Mouse (Mus musculus) CH12.LX (cell line): ENCODE data around the gene Erc1. TPM values are rescaled to one million over a fixed set of nuclear protein-coding genes. Genes with fewer than 3 reads are reported as not detected.

Source experiments
- DNase-seq: peaks from one replicate; pipeline ENCODE4 v3.0.0-alpha.2; 2013; ENCODE audit errors: extremely low read depth
- H3K27ac ChIP-seq: 2 replicates; pipeline ENCODE4 v1.5.1; 2012; ENCODE audit warnings: low read depth, mild to moderate bottlenecking, control low read depth, moderate library complexity; ENCODE audit not compliant: insufficient read depth
- H3K27me3 ChIP-seq: replicated peaks from 2 replicates; pipeline ENCODE3; 2012; ENCODE audit warnings: inconsistent platforms
- H3K36me3 ChIP-seq, 2 experiments: replicated peaks in 1 of 2; 2 replicates each; pipeline versions ENCODE3 to v1.6.1; 2012; ENCODE audit warnings: inconsistent platforms in 1 of 2, low read length in 1 of 2, mild to moderate bottlenecking in 1 of 2, mixed read lengths in 1 of 2, moderate library complexity in 1 of 2; ENCODE audit not compliant: control insufficient read depth in 1 of 2, insufficient read depth in 1 of 2
- H3K4me1 ChIP-seq, 2 experiments: 2 replicates each; pipeline ENCODE4 v1.6.1; 2012; ENCODE audit warnings: inconsistent platforms in 1 of 2, moderate library complexity in 1 of 2; ENCODE audit not compliant: insufficient read depth in 2 of 2, control insufficient read depth in 1 of 2
- H3K4me2 ChIP-seq: 2 replicates; pipeline ENCODE4 v1.6.1; 2012; ENCODE audit warnings: low read depth, mild to moderate bottlenecking, control low read depth; ENCODE audit not compliant: poor library complexity, insufficient read depth, severe bottlenecking
- H3K4me3 ChIP-seq, 3 experiments: fragments of 150-350 bp in 1 of 3; sonication (generic) in 1 of 3; replicated peaks in 1 of 3; 2 replicates each; pipeline versions ENCODE3 to v1.5.1; 2011 to 2012; ENCODE audit warnings: low read depth in 2 of 3, low read length in 2 of 3, mild to moderate bottlenecking in 2 of 3, moderate library complexity in 2 of 3, control low read depth in 1 of 3, improper control_type of control experiment in 1 of 3, inconsistent platforms in 1 of 3, mixed read lengths in 1 of 3; ENCODE audit not compliant: poor library complexity in 1 of 3
- H3K79me2 ChIP-seq: replicated peaks from 2 replicates; pipeline ENCODE4 v1.6.1; 2012; ENCODE audit warnings: mild to moderate bottlenecking, moderate library complexity; ENCODE audit not compliant: control insufficient read depth, poor library complexity, insufficient read depth, severe bottlenecking; ENCODE audit errors: extremely low read depth
- H3K9ac ChIP-seq: 2 replicates; pipeline ENCODE4 v1.6.1; 2012; ENCODE audit warnings: low read depth, mild to moderate bottlenecking, control low read depth, moderate library complexity; ENCODE audit not compliant: insufficient read depth
- H3K9me3 ChIP-seq: replicated peaks from 2 replicates; pipeline ENCODE3; 2012; ENCODE audit warnings: low read length, inconsistent platforms, mixed read lengths
- CTCF ChIP-seq, 2 experiments: IDR thresholded peaks in 1 of 2; conservative IDR thresholded peaks in 1 of 2; 2 replicates each; pipeline ENCODE4 v1.5.1; 2011 to 2012; ENCODE audit warnings: low read depth in 2 of 2, low read length in 2 of 2, improper control_type of control experiment in 1 of 2, inconsistent platforms in 1 of 2, mild to moderate bottlenecking in 1 of 2, moderate library complexity in 1 of 2
- ELF1 ChIP-seq: IDR thresholded peaks from 2 replicates; pipeline ENCODE4 v1.6.1; 2014; ENCODE audit warnings: low read depth, mild to moderate bottlenecking, inconsistent platforms, low read length, improper control_type of control experiment
- EP300 ChIP-seq: IDR thresholded peaks from 2 replicates; pipeline ENCODE4 v1.6.1; 2011; ENCODE audit warnings: low read length, improper control_type of control experiment
- ETS1 ChIP-seq: conservative IDR thresholded peaks from 2 replicates; pipeline ENCODE4 v1.6.1; 2012; ENCODE audit warnings: low read depth, mild to moderate bottlenecking, inconsistent platforms, low read length, improper control_type of control experiment, moderate library complexity
- IRF4 ChIP-seq: IDR thresholded peaks from 2 replicates; pipeline ENCODE4 v1.6.1; 2014; ENCODE audit warnings: low read depth, mild to moderate bottlenecking, inconsistent platforms, low read length, improper control_type of control experiment
- JUN ChIP-seq: IDR thresholded peaks from 2 replicates; pipeline ENCODE4 v1.6.1; 2011; ENCODE audit warnings: low read depth, mild to moderate bottlenecking, low read length, improper control_type of control experiment, moderate library complexity; ENCODE audit not compliant: insufficient read depth
- MAFK ChIP-seq: IDR thresholded peaks from 2 replicates; pipeline ENCODE4 v1.6.1; 2011; ENCODE audit warnings: low read length, improper control_type of control experiment; ENCODE audit not compliant: insufficient replicate concordance
- MAX ChIP-seq: IDR thresholded peaks from 2 replicates; pipeline ENCODE4 v1.6.1; 2011; ENCODE audit warnings: low read length, improper control_type of control experiment
- MAZ ChIP-seq: IDR thresholded peaks from 2 replicates; pipeline ENCODE4 v1.6.1; 2012; ENCODE audit warnings: low read depth, mild to moderate bottlenecking, inconsistent platforms, low read length, improper control_type of control experiment, moderate library complexity
- MEF2A ChIP-seq: IDR thresholded peaks from 2 replicates; pipeline ENCODE4 v1.6.1; 2014; ENCODE audit warnings: low read depth, mild to moderate bottlenecking, inconsistent platforms, low read length, improper control_type of control experiment, borderline replicate concordance
- NELFE ChIP-seq: IDR thresholded peaks from 2 replicates; pipeline ENCODE4 v1.6.1; 2011; ENCODE audit warnings: low read depth, low read length, improper control_type of control experiment
- PAX5 ChIP-seq: IDR thresholded peaks from 2 replicates; pipeline ENCODE4 v1.6.1; 2012; ENCODE audit warnings: low read length, inconsistent platforms, mixed read lengths
- POLR2A ChIP-seq: IDR thresholded peaks from 2 replicates; pipeline ENCODE4 v1.6.1; 2011; ENCODE audit warnings: low read depth, mild to moderate bottlenecking, improper control_type of control experiment, low read length
- POLR2AphosphoS2 ChIP-seq: IDR thresholded peaks from 2 replicates; pipeline ENCODE4 v1.6.1; 2011; ENCODE audit warnings: low read depth, low read length, improper control_type of control experiment
- RAD21 ChIP-seq: IDR thresholded peaks from 2 replicates; pipeline ENCODE4 v1.6.1; 2011; ENCODE audit warnings: low read depth, mild to moderate bottlenecking, low read length, improper control_type of control experiment, moderate library complexity
- RCOR1 ChIP-seq: conservative IDR thresholded peaks from 2 replicates; pipeline ENCODE4 v1.6.1; 2012; ENCODE audit warnings: low read depth, mild to moderate bottlenecking, inconsistent platforms, low read length, improper control_type of control experiment
- SIN3A ChIP-seq: IDR thresholded peaks from 2 replicates; pipeline ENCODE4 v1.6.1; 2012; ENCODE audit warnings: low read length, improper control_type of control experiment, inconsistent platforms
- TCF12 ChIP-seq: IDR thresholded peaks from 2 replicates; pipeline ENCODE4 v1.6.1; 2014; ENCODE audit warnings: low read depth, mild to moderate bottlenecking, inconsistent platforms, low read length, improper control_type of control experiment
- UBTF ChIP-seq: IDR thresholded peaks from 2 replicates; pipeline ENCODE4 v1.6.1; 2012; ENCODE audit warnings: low read depth, mild to moderate bottlenecking, inconsistent platforms, low read length, improper control_type of control experiment, moderate library complexity
- USF1 ChIP-seq: IDR thresholded peaks from 2 replicates; pipeline ENCODE4 v1.6.1; 2014; ENCODE audit warnings: low read depth, mild to moderate bottlenecking, inconsistent platforms, low read length, improper control_type of control experiment
- USF2 ChIP-seq: conservative IDR thresholded peaks from 2 replicates; pipeline ENCODE4 v1.6.1; 2011; ENCODE audit warnings: low read depth, low read length, improper control_type of control experiment
- ZC3H11A ChIP-seq: IDR thresholded peaks from 2 replicates; pipeline ENCODE4 v1.6.1; 2012; ENCODE audit warnings: low read depth, mild to moderate bottlenecking, inconsistent platforms, low read length, improper control_type of control experiment
- ZKSCAN1 ChIP-seq: IDR thresholded peaks from 2 replicates; pipeline ENCODE4 v1.6.1; 2012; ENCODE audit warnings: low read depth, inconsistent platforms, low read length, improper control_type of control experiment, borderline replicate concordance
- ZMIZ1 ChIP-seq: IDR thresholded peaks from 2 replicates; pipeline ENCODE4 v1.6.1; 2012; ENCODE audit warnings: low read depth, mild to moderate bottlenecking, inconsistent platforms, low read length, improper control_type of control experiment
- dilution Hi-C: fragments of 300-500 bp; cut with MboI; formaldehyde crosslinking; loops from 2 replicates; pipeline ENCODE4 v1.14.3; 2020; ENCODE audit warnings: low sequenced_read_pairs; ENCODE audit not compliant: extremely low pct_unique_long_range_greater_than_20kb, extremely low pct_ligation_motif_present
- in situ Hi-C: fragments of 300-500 bp; cut with MboI; formaldehyde crosslinking; loops from 3 replicates; pipeline ENCODE4 v1.14.3; 2019; ENCODE audit warnings: low sequenced_read_pairs, low pct_ligation_motif_present, low pct_unique_long_range_greater_than_20kb, mixed read lengths
- polyA plus RNA-seq: library from polyadenylated mRNA; unstranded; fragments of >175 nt; gene quantifications from 2 replicates; pipeline ENCODE4 v1.2.1, GENCODE M21; 2012; ENCODE audit warnings: low read depth; ENCODE audit not compliant: insufficient read length
- total RNA-seq, 2 experiments: library from RNA; depleted of rRNA; stranded (reverse); fragments of 300-350 nt in 1 of 2; fragments of >200 nt in 1 of 2; gene quantifications; 2 replicates each; pipeline ENCODE4 v1.2.3; 2012 to 2014

Erc1 gene
- total and polyA plus RNA-seq, 3 experiments: 1.4 to 3.3 (median 2.5) TPM

DNA sequence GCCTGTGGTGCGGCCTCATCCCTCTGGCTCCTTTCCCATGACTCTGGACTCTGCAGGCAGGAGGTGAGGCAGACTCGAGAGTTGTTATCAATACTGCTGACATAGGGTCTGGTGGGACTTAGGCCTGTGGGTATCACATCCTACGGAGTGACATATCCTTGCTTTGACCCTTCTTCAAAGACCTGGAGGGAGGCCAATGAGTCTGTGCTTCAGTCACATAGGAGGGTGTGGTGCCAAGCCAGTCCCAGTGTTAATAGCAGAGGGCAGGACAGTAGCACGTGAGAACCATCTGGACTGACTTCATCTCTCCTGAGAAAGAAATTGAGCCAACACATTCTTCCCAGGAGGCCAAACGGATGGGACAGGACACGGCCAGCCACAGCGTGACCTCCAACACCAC lies 275.7 kb downstream of the Erc1 start:
- no peaks in the 10 kb centered on the region for H3K79me2 ChIP-seq
- H3K27me3 ChIP-seq: no peaks in the 10 kb centered on the region
- in situ Hi-C loops: no loop called here
- no peak overlapping the region for H3K27ac ChIP-seq
- no peak for DNase-seq
- H3K4me1 ChIP-seq: 0 out of 4 replicates have a peak, but pooled peaks cover 0 to 4% of the 10 kb centered on the region in 2 experiments
- TF ChIP-seq RAD21 (no peak), ZC3H11A (no peak), ZKSCAN1 (no peak), POLR2A (no peak), TCF12 (no peak), MAX (no peak), RCOR1 (no peak), EP300 (no peak), ZMIZ1 (no peak), PAX5 (no peak), CTCF (conservative IDR thresholded peaks at IDR 0.05 in 1 of 2, IDR thresholded peaks at IDR 0.05 in 1 of 2; ENCODE audit: low read depth in 2 of 2, low read length in 2 of 2) (no peak), USF2 (no peak)
- no peaks in the 10 kb centered on the region for H3K9me3 ChIP-seq
- H3K4me2 ChIP-seq: no peak overlapping the region
- peaks cover 0 to 21% of the 10 kb centered on the region in 2 experiments for H3K36me3 ChIP-seq
- dilution Hi-C loops: no loop called here
- H3K4me3 ChIP-seq: no peak overlapping the region
- H3K9ac ChIP-seq: no peak overlapping the region

DNA sequence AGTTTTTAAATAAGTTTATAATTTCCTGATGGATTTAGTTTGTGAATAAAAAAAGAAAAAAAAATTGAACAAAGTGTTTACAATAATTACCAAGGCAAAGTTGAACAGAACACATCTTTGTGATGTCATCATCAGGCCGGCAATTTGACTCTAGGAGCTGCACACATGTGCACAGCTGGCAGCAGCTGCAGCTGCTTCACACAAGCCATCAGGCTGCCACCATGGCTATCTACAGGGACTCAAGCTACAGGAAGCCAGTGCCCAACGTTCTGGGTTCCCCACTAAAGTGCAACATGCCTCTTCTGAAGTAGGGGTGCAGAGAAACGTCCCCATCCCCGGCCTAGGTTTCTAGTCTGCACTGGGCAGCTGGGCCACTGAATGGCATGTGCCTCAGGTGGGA lies 277.2 kb downstream of the Erc1 start:
- Histone ChIP-seq H3K36me3 (peaks cover 0 to 21% of the 10 kb centered on the region in 2 experiments), H3K4me3 (no peak overlapping the region), H3K9me3 (no peaks in the 10 kb centered on the region), H3K27me3 (no peaks in the 10 kb centered on the region), H3K4me2 (no peak overlapping the region), H3K27ac (no peak overlapping the region), H3K4me1 (0 out of 4 replicates have a peak, but pooled peaks cover 0 to 4% of the 10 kb centered on the region in 2 experiments), H3K9ac (no peak overlapping the region), H3K79me2 (no peaks in the 10 kb centered on the region)
- in situ Hi-C loops (no loop called here), dilution Hi-C loops (no loop called here)
- TF ChIP-seq JUN: no peak
- no peak for DNase-seq

DNA sequence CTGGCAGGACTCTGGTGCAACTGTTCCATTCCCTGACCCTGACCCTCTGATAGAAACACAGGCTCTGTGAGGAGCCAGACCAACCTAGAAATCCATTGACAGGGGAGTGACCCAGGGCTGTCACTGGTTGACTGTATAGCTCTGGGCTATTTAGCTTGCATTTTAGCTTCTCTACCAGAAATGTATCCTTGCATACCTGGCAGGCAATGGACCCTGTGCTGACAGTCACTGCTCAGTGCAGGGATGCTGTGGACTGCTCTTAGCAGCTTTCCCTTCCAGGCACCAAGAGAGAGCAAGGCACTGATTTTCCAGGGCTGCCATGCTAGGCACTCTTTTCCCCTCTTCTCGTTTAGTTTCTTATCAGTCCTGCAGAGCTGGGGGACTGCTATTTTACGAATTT lies 279.6 kb downstream of the Erc1 start:
- no peak for TF ChIP-seq MAFK
- no peak for TF ChIP-seq CTCF (conservative IDR thresholded peaks at IDR 0.05 in 1 of 2, IDR thresholded peaks at IDR 0.05 in 1 of 2; ENCODE audit: low read depth in 2 of 2, low read length in 2 of 2)
- no peak for TF ChIP-seq NELFE
- no peak for TF ChIP-seq USF1
- no peak for TF ChIP-seq RAD21
- no peak for TF ChIP-seq MAX
- no peak for TF ChIP-seq USF2
- TF ChIP-seq ZMIZ1: no peak
- TF ChIP-seq MAZ: no peak
- no peak for TF ChIP-seq ETS1
- no peak for TF ChIP-seq SIN3A
- TF ChIP-seq MEF2A: no peak
- no peak for TF ChIP-seq POLR2AphosphoS2
- no peak for TF ChIP-seq UBTF
- no peak for TF ChIP-seq IRF4
- TF ChIP-seq ELF1: no peak
- TF ChIP-seq, all 38 proteins: peak for 0
- H3K27ac ChIP-seq: no peak overlapping the region
- DNase-seq: no peak
- H3K9me3 ChIP-seq: no peaks in the 10 kb centered on the region
- no peak overlapping the region for H3K9ac ChIP-seq
- H3K4me1 ChIP-seq: 0 out of 4 replicates have a peak, but pooled peaks cover 0 to 4% of the 10 kb centered on the region in 2 experiments
- in situ Hi-C loops (no loop called here), dilution Hi-C loops (no loop called here)
- no peak overlapping the region for H3K4me2 ChIP-seq
- peaks cover 0 to 7% of the 10 kb centered on the region in 2 experiments for H3K36me3 ChIP-seq
- no peaks in the 10 kb centered on the region for H3K79me2 ChIP-seq
- H3K4me3 ChIP-seq: no peak overlapping the region
- H3K27me3 ChIP-seq: no peaks in the 10 kb centered on the region
